ENCODE assay signal across 8 mouse cellular contexts in genomic region chr19:5097521-5098362, GRCm38 (mm10). TPM values are rescaled to one million over a fixed set of nuclear protein-coding genes. Genes with fewer than 3 reads are reported as not detected.
DNase-seq lines count a peak whose midpoint lies in the region; ATAC-seq and TF ChIP-seq lines count a peak whose summit lies in the region.

No protein-coding gene starts in this region.

- 2% methylated on average over 21 of the region's 31 CpGs for WGBS in forebrain, embryonic 14.5 days
- WGBS in liver, embryonic 16.5 days (ENCODE audit: insufficient replicate concordance): 8% methylated on average over 28 of the region's 31 CpGs

- H3K9me3 ChIP-seq in forebrain, embryonic 14.5 days (replicated peaks; ENCODE audit: control insufficient read depth, low read length): no peaks in the 10 kb centered on the region
- no peaks in the 10 kb centered on the region for H3K9me3 ChIP-seq in liver, embryonic 16.5 days (replicated peaks; ENCODE audit: control insufficient read depth, low read length)

- no peak overlapping the region for H3K27ac ChIP-seq in gastrocnemius, adult 2 months
- peak overlapping the region; percentile 91 for H3K27ac ChIP-seq in forebrain, embryonic 14.5 days (ENCODE audit: low read depth, low read length)
- H3K27ac ChIP-seq in liver, embryonic 16.5 days (ENCODE audit: low read length): no peak overlapping the region

- peaks cover 42% of the 10 kb centered on the region for H3K4me1 ChIP-seq in forebrain, embryonic 14.5 days (ENCODE audit: control insufficient read depth, insufficient read depth, low read length)
- H3K4me1 ChIP-seq in liver, embryonic 16.5 days (ENCODE audit: control insufficient read depth, low read depth, low read length): peaks cover 23% of the 10 kb centered on the region

- peak overlapping the region; percentile 65 for H3K4me3 ChIP-seq in gastrocnemius, adult 2 months
- peak overlapping the region; percentile 80 for H3K4me3 ChIP-seq in forebrain, embryonic 14.5 days (ENCODE audit: low read depth, low read length)
- peak overlapping the region; percentile 46 for H3K4me3 ChIP-seq in liver, embryonic 16.5 days (ENCODE audit: low read depth, low read length)

- TF ChIP-seq CTCF in gastrocnemius, adult 2 months (IDR thresholded peaks at IDR 0.05): no peak

- H3K36me3 ChIP-seq in forebrain, embryonic 14.5 days (ENCODE audit: control insufficient read depth, insufficient read depth, low read length): peaks cover 46% of the 10 kb centered on the region
- no peaks in the 10 kb centered on the region; the same call in 1 of the 2 replicates for H3K36me3 ChIP-seq in liver, embryonic 16.5 days (ENCODE audit: control insufficient read depth, insufficient read depth)

- intact Hi-C loops in gastrocnemius, adult 2 months (cut with DNase I): no loop called here
- intact Hi-C loops in gastrocnemius, postnatal 14 days (cut with DNase I; ENCODE audit: low total_unique reads): no loop called here

- no peaks in the 10 kb centered on the region for H3K27me3 ChIP-seq in forebrain, embryonic 14.5 days (replicated peaks; ENCODE audit: control insufficient read depth, insufficient read depth, low read length)
- peaks cover 14% of the 10 kb centered on the region for H3K27me3 ChIP-seq in liver, embryonic 16.5 days (ENCODE audit: control insufficient read depth, insufficient read depth, low read depth, low read length)

- no peak for DNase-seq in gastrocnemius, adult 2 months
- no peak for DNase-seq in gastrocnemius, postnatal 14 days
- DNase-seq in CD4-positive helper T cell, adult 2 months (ENCODE audit: low read depth, low spot score): peak; percentile 32
- peak; percentile 72 for DNase-seq in forebrain, embryonic 14.5 days (ENCODE audit: low spot score)
- no peak for DNase-seq in frontal cortex, postnatal 36 days (ENCODE audit: low spot score in 2 of 2)
- no peak for DNase-seq in ovary, postnatal 10 days (ENCODE audit: low spot score)
- no peak for DNase-seq in kidney, adult 9 months

- ATAC-seq in forebrain, embryonic 14.5 days: peak; percentile 13; the same call in 1 of the 2 replicates
- ATAC-seq in liver, embryonic 16.5 days (ENCODE audit: low read depth): 0 out of 2 replicates have a peak, but pooled peaks have one; percentile 2

- peak overlapping the region; percentile 93 for H3K4me2 ChIP-seq in forebrain, embryonic 14.5 days (ENCODE audit: low read length)
- H3K4me2 ChIP-seq in liver, embryonic 16.5 days (ENCODE audit: low read depth, low read length): peak overlapping the region; percentile 78

- H3K9ac ChIP-seq in forebrain, embryonic 14.5 days (ENCODE audit: low read length): peak overlapping the region; percentile 96
- H3K9ac ChIP-seq in liver, embryonic 16.5 days (ENCODE audit: low read depth, low read length): peak overlapping the region; percentile 36; the same call in 1 of the 2 replicates

RNA-seq across cellular contexts. Expression of gene Cnih2, which starts 0.6 kb away (rescaled TPM):
- total RNA-seq in gastrocnemius, adult 2 months (2021): under 1 TPM in 1 of 2 experiments, not detected in 1; 0.17 TPM
- under 1 TPM; 0.14 to 0.40 TPM for total RNA-seq in gastrocnemius, postnatal 14 days (2021)
- 350 and 370 TPM in 2 replicates for polyA plus RNA-seq in forebrain, embryonic 14.5 days (2014; fragmentation: Nextera tagmentation; extraction: Ambion mirVana)
- 0.40 and 0.46 TPM in 2 replicates for polyA plus RNA-seq in liver, embryonic 16.5 days (2015; fragmentation: Nextera tagmentation; extraction: Ambion mirVana)

RNA-seq across cellular contexts. Expression of gene Rab1b, which starts 9.1 kb away (rescaled TPM):
- total RNA-seq in gastrocnemius, adult 2 months (2021): 100 to 1,000 TPM; 112 to 128 TPM
- total RNA-seq in gastrocnemius, postnatal 14 days (2021): 100 to 1,000 TPM; 113 to 119 TPM
- 247 and 250 TPM in 2 replicates for polyA plus RNA-seq in forebrain, embryonic 14.5 days (2014; fragmentation: Nextera tagmentation; extraction: Ambion mirVana)
- polyA plus RNA-seq in liver, embryonic 16.5 days (2015; fragmentation: Nextera tagmentation; extraction: Ambion mirVana): 79.2 and 88.7 TPM in 2 replicates

RNA-seq across cellular contexts. Expression of gene Yif1a, which starts 9.4 kb away (rescaled TPM):
- total RNA-seq in gastrocnemius, adult 2 months (2021): 10 to 100 TPM; 41.2 to 53.8 TPM
- 10 to 100 TPM; 43.8 to 47.3 TPM for total RNA-seq in gastrocnemius, postnatal 14 days (2021)
- 71.6 and 95.5 TPM in 2 replicates for polyA plus RNA-seq in forebrain, embryonic 14.5 days (2014; fragmentation: Nextera tagmentation; extraction: Ambion mirVana)
- polyA plus RNA-seq in liver, embryonic 16.5 days (2015; fragmentation: Nextera tagmentation; extraction: Ambion mirVana): 51.2 and 53.1 TPM in 2 replicates

RNA-seq across cellular contexts. Expression of gene Tmem151a, which starts 12.4 kb away (rescaled TPM):
- total RNA-seq in gastrocnemius, adult 2 months (2021): not detected
- total RNA-seq in gastrocnemius, postnatal 14 days (2021): under 1 TPM; 0.16 to 0.69 TPM
- polyA plus RNA-seq in forebrain, embryonic 14.5 days (2014; fragmentation: Nextera tagmentation; extraction: Ambion mirVana): 5.4 and 7.5 TPM in 2 replicates
- polyA plus RNA-seq in liver, embryonic 16.5 days (2015; fragmentation: Nextera tagmentation; extraction: Ambion mirVana): 0.33 and 0.52 TPM in 2 replicates

RNA-seq across cellular contexts. Expression of gene Klc2, which starts 20.6 kb away (rescaled TPM):
- total RNA-seq in gastrocnemius, adult 2 months (2021): 10 to 100 TPM; 54.7 to 56.9 TPM
- total RNA-seq in gastrocnemius, postnatal 14 days (2021): 10 to 100 TPM; 32.1 to 34.3 TPM
- polyA plus RNA-seq in forebrain, embryonic 14.5 days (2014; fragmentation: Nextera tagmentation; extraction: Ambion mirVana): 26.2 and 41.1 TPM in 2 replicates
- polyA plus RNA-seq in liver, embryonic 16.5 days (2015; fragmentation: Nextera tagmentation; extraction: Ambion mirVana): 1.5 and 1.9 TPM in 2 replicates

Comparison
In these comparisons a context has a peak if more than half of its experiments do, and no peak if none do; other contexts are left out.
1. DNase-seq: peak in CD4-positive helper T cell, adult 2 months (single experiment) and forebrain, embryonic 14.5 days (single experiment); none in gastrocnemius, adult 2 months (single experiment), gastrocnemius, postnatal 14 days (single experiment), frontal cortex, postnatal 36 days (0 of 2), ovary, postnatal 10 days (single experiment) and kidney, adult 9 months (single experiment).
2. Peak in every context shown above with its lines, with median percentiles within 50 percentile points of each other: H3K4me3 ChIP-seq.